Mouse (Mus musculus) forebrain, embryonic 11.5 days (tissue): ENCODE data around the gene Slc16a8. TPM values are rescaled to one million over a fixed set of nuclear protein-coding genes. Genes with fewer than 3 reads are reported as not detected.

Experiments
- ATAC-seq: fragments of 200-750 bp; cut with Nextera tagmentation; replicated peaks from 2 replicates; pipeline ENCODE4 v1.8.0; 2017; ENCODE audit warnings: moderate TSS enrichment; ENCODE audit not compliant: low FRiP score
- DNase-seq: peaks from one replicate; pipeline ENCODE4 v3.0.0-alpha.2; 2017; ENCODE audit warnings: low spot score
- H3K27ac ChIP-seq: fragments of 300-500 bp; sonication (generic); 2 replicates; pipeline ENCODE4 v1.5.1; 2014; ENCODE audit warnings: low read depth, low read length
- H3K27me3 ChIP-seq: fragments of 300-500 bp; sonication (generic); 2 replicates; pipeline ENCODE4 v1.6.1; 2014; ENCODE audit warnings: mild to moderate bottlenecking, low read length, mixed read lengths; ENCODE audit not compliant: control insufficient read depth, insufficient read depth
- H3K36me3 ChIP-seq: fragments of 300-500 bp; sonication (generic); 2 replicates; pipeline ENCODE4 v1.6.1; 2014; ENCODE audit warnings: mild to moderate bottlenecking, low read length, moderate library complexity, mixed read lengths; ENCODE audit not compliant: control insufficient read depth, insufficient read depth
- H3K4me1 ChIP-seq: fragments of 300-500 bp; sonication (generic); replicated peaks from 2 replicates; pipeline ENCODE4 v1.6.1; 2014; ENCODE audit warnings: low read length, mixed read lengths; ENCODE audit not compliant: control insufficient read depth, insufficient read depth
- H3K4me2 ChIP-seq: fragments of 300-500 bp; sonication (generic); 2 replicates; pipeline ENCODE4 v1.6.1; 2014; ENCODE audit warnings: low read depth, mild to moderate bottlenecking, low read length, moderate library complexity, mixed read lengths; ENCODE audit not compliant: severe bottlenecking
- H3K4me3 ChIP-seq: fragments of 300-500 bp; sonication (generic); 2 replicates; pipeline ENCODE4 v1.5.1; 2014; ENCODE audit warnings: low read depth, low read length
- H3K9ac ChIP-seq: fragments of 300-500 bp; sonication (generic); 2 replicates; pipeline ENCODE4 v1.6.1; 2014; ENCODE audit warnings: low read length
- H3K9me3 ChIP-seq: fragments of 300-500 bp; sonication (generic); 2 replicates; pipeline ENCODE4 v1.6.1; 2016; ENCODE audit warnings: low read length, mixed read lengths; ENCODE audit not compliant: control insufficient read depth
- WGBS: fragments of 180-500 bp; shearing (Covaris S2); extraction: QIAGEN DNeasy Blood & Tissue Kit; methylation state at CpG from one replicate; pipeline ENCODE4 v1.1.7; 2014; 5-methylcytosine and 5-hydroxymethylcytosine counted together
- polyA plus RNA-seq: library from polyadenylated mRNA; unstranded; fragments of >200 nt; fragmentation: Nextera tagmentation; extraction: Ambion mirVana; gene quantifications from 2 replicates; pipeline ENCODE4 v1.2.1, GENCODE M21; 2014

Slc16a8 gene
- polyA plus RNA-seq, 1 experiment from 2014 or later, result not detected

- peak overlapping the region; percentile 47 for H3K4me3 ChIP-seq
- H3K9me3 ChIP-seq, result no peaks in the 10 kb centered on the region
- peaks cover 36% of the 10 kb centered on the region for H3K27me3 ChIP-seq
- H3K4me2 ChIP-seq, result peak overlapping the region; percentile 66
- peaks cover 5% of the 10 kb centered on the region; the same call in 1 of the 2 replicates for H3K4me1 ChIP-seq
- H3K9ac ChIP-seq, result peak overlapping the region; percentile 51
- DNase-seq, result peak; percentile 74
- no peak overlapping the region for H3K27ac ChIP-seq
- under 1% methylated on average over 61 of the region's 62 CpGs for WGBS
- H3K36me3 ChIP-seq, result no peaks in the 10 kb centered on the region
- ATAC-seq, result peak; percentile 65
Observed at GRCm38 (mm10) chr15:79261095-79261725, 6.6 kb upstream of the Slc16a8 start.

- Histone ChIP-seq H3K4me3 (no peak overlapping the region), H3K9ac (no peak overlapping the region), H3K4me1 (peaks cover 5% of the 10 kb centered on the region; the same call in 1 of the 2 replicates), H3K4me2 (no peak overlapping the region), H3K27ac (no peak overlapping the region), H3K27me3 (peaks cover 37% of the 10 kb centered on the region), H3K9me3 (no peaks in the 10 kb centered on the region), H3K36me3 (no peaks in the 10 kb centered on the region)
- 37% methylated on average over 17 of the region's 17 CpGs for WGBS
- DNase-seq (no peak), ATAC-seq (no peak)
Observed at GRCm38 (mm10) chr15:79258521-79258920, 4.0 kb upstream of the Slc16a8 start.

GRCm38 (mm10) chr15:79252580-79252979 lies 2.0 kb downstream of the Slc16a8 start:
- H3K36me3 ChIP-seq, result no peaks in the 10 kb centered on the region; the same call in 1 of the 2 replicates
- peak overlapping the region; percentile 44; the same call in 1 of the 2 replicates for H3K9ac ChIP-seq
- peak overlapping the region; percentile 55 for H3K4me2 ChIP-seq
- no peaks in the 10 kb centered on the region for H3K9me3 ChIP-seq
- H3K4me1 ChIP-seq, result peaks cover 7% of the 10 kb centered on the region
- DNase-seq (no peak), ATAC-seq (no peak)
- peak overlapping the region; percentile 25 for H3K4me3 ChIP-seq
- H3K27ac ChIP-seq, result no peak overlapping the region
- peaks cover 26% of the 10 kb centered on the region for H3K27me3 ChIP-seq
- WGBS, result 27% methylated on average over 24 of the region's 24 CpGs

- Histone ChIP-seq H3K36me3 (no peaks in the 10 kb centered on the region; the same call in 1 of the 2 replicates), H3K4me1 (peaks cover 7% of the 10 kb centered on the region), H3K4me3 (peak overlapping the region; percentile 25), H3K9me3 (no peaks in the 10 kb centered on the region), H3K9ac (peak overlapping the region; percentile 44), H3K4me2 (peak overlapping the region; percentile 55), H3K27me3 (peaks cover 26% of the 10 kb centered on the region), H3K27ac (no peak overlapping the region)
- 3% methylated on average over 60 of the region's 61 CpGs for WGBS
- DNase-seq (peak; percentile 68), ATAC-seq (no peak)
Observed at GRCm38 (mm10) chr15:79251781-79252491, 2.6 kb downstream of the Slc16a8 start.

GRCm38 (mm10) chr15:79251168-79251567 lies 3.4 kb downstream of the Slc16a8 start:
- H3K4me1 ChIP-seq, result peaks cover 7% of the 10 kb centered on the region
- ATAC-seq (no peak), DNase-seq (no peak)
- 50% methylated on average over 7 of the region's 7 CpGs for WGBS
- H3K36me3 ChIP-seq, result no peaks in the 10 kb centered on the region; the same call in 1 of the 2 replicates
- H3K4me3 ChIP-seq, result no peak overlapping the region
- no peak overlapping the region for H3K27ac ChIP-seq
- no peak overlapping the region for H3K4me2 ChIP-seq
- no peaks in the 10 kb centered on the region for H3K9me3 ChIP-seq
- H3K27me3 ChIP-seq, result peaks cover 26% of the 10 kb centered on the region
- H3K9ac ChIP-seq, result no peak overlapping the region

- no peak overlapping the region for H3K4me3 ChIP-seq
- H3K4me1 ChIP-seq, result peaks cover 7% of the 10 kb centered on the region
- H3K9ac ChIP-seq, result no peak overlapping the region
- DNase-seq (no peak), ATAC-seq (no peak)
- H3K36me3 ChIP-seq, result no peaks in the 10 kb centered on the region; the same call in 1 of the 2 replicates
- no peaks in the 10 kb centered on the region for H3K9me3 ChIP-seq
- H3K4me2 ChIP-seq, result no peak overlapping the region
- WGBS, result 84% methylated on average over 2 of the region's 2 CpGs
- H3K27ac ChIP-seq, result no peak overlapping the region
- peaks cover 26% of the 10 kb centered on the region for H3K27me3 ChIP-seq
Observed at GRCm38 (mm10) chr15:79250236-79250635, 4.3 kb downstream of the Slc16a8 start.

GRCm38 (mm10) chr15:79245321-79245720 lies 9.2 kb downstream of the Slc16a8 start:
- H3K4me3 ChIP-seq, result no peak overlapping the region
- no peak overlapping the region for H3K4me2 ChIP-seq
- H3K9me3 ChIP-seq, result no peaks in the 10 kb centered on the region
- peaks cover 4% of the 10 kb centered on the region; the same call in 1 of the 2 replicates for H3K36me3 ChIP-seq
- H3K27ac ChIP-seq, result no peak overlapping the region
- no peak overlapping the region for H3K9ac ChIP-seq
- no peak for ATAC-seq
- DNase-seq, result no peak
- no peaks in the 10 kb centered on the region for H3K27me3 ChIP-seq
- no peaks in the 10 kb centered on the region; the same call in 1 of the 2 replicates for H3K4me1 ChIP-seq
- WGBS, result 94% methylated on average over 3 of the region's 3 CpGs

- no peak overlapping the region for H3K4me3 ChIP-seq
- no peaks in the 10 kb centered on the region for H3K9me3 ChIP-seq
- DNase-seq (no peak), ATAC-seq (no peak)
- WGBS, result 78% methylated on average over 7 of the region's 7 CpGs
- H3K36me3 ChIP-seq, result peaks cover 4% of the 10 kb centered on the region; the same call in 1 of the 2 replicates
- H3K4me2 ChIP-seq, result no peak overlapping the region
- no peaks in the 10 kb centered on the region for H3K27me3 ChIP-seq
- H3K4me1 ChIP-seq, result no peaks in the 10 kb centered on the region; the same call in 1 of the 2 replicates
- no peak overlapping the region for H3K9ac ChIP-seq
- no peak overlapping the region for H3K27ac ChIP-seq
Observed at GRCm38 (mm10) chr15:79244071-79244893, 10.3 kb downstream of the Slc16a8 start.
